Mouse (Mus musculus) lung, embryonic 16.5 days (tissue): ENCODE measurements at regions not wholly inside any gene's neighbourhood (a gene's known extent, or its start where the extent isn't known, plus 50 kb on each side); places are given as distances from the start of the nearest gene placed in this dataset.

Source experiments
- ATAC-seq: fragments of 200-750 bp; cut with Nextera tagmentation; 2 replicates; pipeline ENCODE4 v1.8.0; 2017; ENCODE audit warnings: low read depth, mild to moderate bottlenecking, moderate library complexity
- H3K27ac ChIP-seq: fragments of 300-500 bp; sonication (generic); 2 replicates; pipeline ENCODE4 v1.5.1; 2014; ENCODE audit warnings: mild to moderate bottlenecking, control low read depth, low read length
- H3K27me3 ChIP-seq: fragments of 300-500 bp; sonication (generic); 2 replicates; pipeline ENCODE4 v1.6.1; 2014; ENCODE audit warnings: low read depth, low read length, mixed read lengths; ENCODE audit not compliant: control insufficient read depth, insufficient read depth
- H3K36me3 ChIP-seq: fragments of 300-500 bp; sonication (generic); 2 replicates; pipeline ENCODE4 v1.6.1; 2014; ENCODE audit warnings: low read length; ENCODE audit not compliant: control insufficient read depth, insufficient read depth
- H3K4me1 ChIP-seq: fragments of 300-500 bp; sonication (generic); replicated peaks from 2 replicates; pipeline ENCODE4 v1.6.1; 2014; ENCODE audit warnings: low read length, mixed read lengths; ENCODE audit not compliant: control insufficient read depth, insufficient read depth
- H3K4me2 ChIP-seq: fragments of 300-500 bp; sonication (generic); 2 replicates; pipeline ENCODE4 v1.6.1; 2014; ENCODE audit warnings: low read depth, low read length, control low read depth
- H3K4me3 ChIP-seq: fragments of 300-500 bp; sonication (generic); 2 replicates; pipeline ENCODE4 v1.5.1; 2014; ENCODE audit warnings: mild to moderate bottlenecking, low read length, control low read depth
- H3K9ac ChIP-seq: fragments of 300-500 bp; sonication (generic); 2 replicates; pipeline ENCODE4 v1.6.1; 2014; ENCODE audit warnings: low read length, control low read depth
- H3K9me3 ChIP-seq: fragments of 300-500 bp; sonication (generic); 2 replicates; pipeline ENCODE4 v1.6.1; 2016; ENCODE audit warnings: low read length; ENCODE audit not compliant: control insufficient read depth
- WGBS: fragments of 180-500 bp; shearing (Covaris S2); extraction: QIAGEN DNeasy Blood & Tissue Kit; methylation state at CpG from one replicate; pipeline ENCODE4 v1.1.7; 2014; 5-methylcytosine and 5-hydroxymethylcytosine counted together

GRCm38 (mm10) chr1:61263466-61263865 is 285.7 kb downstream of the Icos start:
- no peak for ATAC-seq
- Histone ChIP-seq H3K36me3 (no peaks in the 10 kb centered on the region), H3K4me3 (no peak overlapping the region), H3K4me2 (no peak overlapping the region), H3K4me1 (no peaks in the 10 kb centered on the region), H3K27ac (no peak overlapping the region), H3K27me3 (no peaks in the 10 kb centered on the region), H3K9ac (no peak overlapping the region), H3K9me3 (no peaks in the 10 kb centered on the region)
- WGBS, result 30% methylated on average over 10 of the region's 10 CpGs

- ATAC-seq, result no peak
- WGBS, result 28% methylated on average over 4 of the region's 4 CpGs
- no peak overlapping the region for H3K9ac ChIP-seq
- H3K36me3 ChIP-seq, result no peaks in the 10 kb centered on the region
- no peaks in the 10 kb centered on the region for H3K9me3 ChIP-seq
- H3K4me2 ChIP-seq, result no peak overlapping the region
- H3K27ac ChIP-seq, result no peak overlapping the region
- H3K27me3 ChIP-seq, result no peaks in the 10 kb centered on the region
- no peaks in the 10 kb centered on the region for H3K4me1 ChIP-seq
- H3K4me3 ChIP-seq, result no peak overlapping the region
Observed at GRCm38 (mm10) chr1:61265706-61266127, 288.0 kb downstream of the Icos start.

- Histone ChIP-seq H3K4me1 (no peaks in the 10 kb centered on the region), H3K36me3 (no peaks in the 10 kb centered on the region), H3K4me2 (no peak overlapping the region), H3K9me3 (no peaks in the 10 kb centered on the region), H3K9ac (no peak overlapping the region), H3K27me3 (no peaks in the 10 kb centered on the region), H3K4me3 (no peak overlapping the region), H3K27ac (no peak overlapping the region)
- ATAC-seq, result no peak
- WGBS, result 47% methylated on average over 4 of the region's 4 CpGs
Observed at GRCm38 (mm10) chr1:61273843-61274242, 296.1 kb downstream of the Icos start.

GRCm38 (mm10) chr1:61274244-61274643 is 296.5 kb downstream of the Icos start:
- Histone ChIP-seq H3K4me2 (no peak overlapping the region), H3K27me3 (no peaks in the 10 kb centered on the region), H3K9ac (no peak overlapping the region), H3K36me3 (no peaks in the 10 kb centered on the region), H3K9me3 (no peaks in the 10 kb centered on the region), H3K27ac (no peak overlapping the region), H3K4me3 (no peak overlapping the region), H3K4me1 (no peaks in the 10 kb centered on the region)
- WGBS, result 72% methylated on average over 1 of the region's 1 CpGs
- no peak for ATAC-seq

GRCm38 (mm10) chr1:61277170-61277710 is 299.5 kb downstream of the Icos start:
- WGBS, result 64% methylated on average over 4 of the region's 4 CpGs
- Histone ChIP-seq H3K9ac (no peak overlapping the region), H3K27me3 (no peaks in the 10 kb centered on the region), H3K4me1 (no peaks in the 10 kb centered on the region), H3K9me3 (no peaks in the 10 kb centered on the region), H3K27ac (no peak overlapping the region), H3K36me3 (no peaks in the 10 kb centered on the region), H3K4me2 (no peak overlapping the region), H3K4me3 (no peak overlapping the region)
- no peak for ATAC-seq

GRCm38 (mm10) chr1:61288185-61288584 is 310.5 kb downstream of the Icos start:
- Histone ChIP-seq H3K9ac (no peak overlapping the region), H3K4me2 (no peak overlapping the region), H3K27ac (no peak overlapping the region), H3K36me3 (no peaks in the 10 kb centered on the region), H3K9me3 (no peaks in the 10 kb centered on the region), H3K27me3 (no peaks in the 10 kb centered on the region), H3K4me3 (no peak overlapping the region), H3K4me1 (no peaks in the 10 kb centered on the region)
- 74% methylated on average over 3 of the region's 3 CpGs for WGBS
- ATAC-seq, result no peak

- H3K9ac ChIP-seq, result no peak overlapping the region
- H3K9me3 ChIP-seq, result no peaks in the 10 kb centered on the region
- H3K27me3 ChIP-seq, result no peaks in the 10 kb centered on the region
- H3K4me1 ChIP-seq, result no peaks in the 10 kb centered on the region
- no peak overlapping the region for H3K27ac ChIP-seq
- no peaks in the 10 kb centered on the region for H3K36me3 ChIP-seq
- H3K4me2 ChIP-seq, result no peak overlapping the region
- no peak for ATAC-seq
- no peak overlapping the region for H3K4me3 ChIP-seq
- 88% methylated on average over 6 of the region's 6 CpGs for WGBS
Observed at GRCm38 (mm10) chr1:61288946-61289345, 311.2 kb downstream of the Icos start.

GRCm38 (mm10) chr1:61289552-61289951 is 311.8 kb downstream of the Icos start:
- no peak for ATAC-seq
- no peaks in the 10 kb centered on the region for H3K27me3 ChIP-seq
- H3K36me3 ChIP-seq, result no peaks in the 10 kb centered on the region
- no peak overlapping the region for H3K9ac ChIP-seq
- H3K4me3 ChIP-seq, result no peak overlapping the region
- H3K4me1 ChIP-seq, result no peaks in the 10 kb centered on the region
- no peak overlapping the region for H3K27ac ChIP-seq
- no peak overlapping the region for H3K4me2 ChIP-seq
- H3K9me3 ChIP-seq, result no peaks in the 10 kb centered on the region
- WGBS, result 57% methylated on average over 4 of the region's 4 CpGs

GRCm38 (mm10) chr1:61293106-61293505 is 315.4 kb downstream of the Icos start:
- Histone ChIP-seq H3K4me2 (no peak overlapping the region), H3K27ac (no peak overlapping the region), H3K36me3 (no peaks in the 10 kb centered on the region), H3K27me3 (no peaks in the 10 kb centered on the region), H3K4me1 (no peaks in the 10 kb centered on the region), H3K9ac (no peak overlapping the region), H3K9me3 (no peaks in the 10 kb centered on the region), H3K4me3 (no peak overlapping the region)
- no peak for ATAC-seq
- 49% methylated on average over 5 of the region's 5 CpGs for WGBS

- Histone ChIP-seq H3K9ac (no peak overlapping the region), H3K36me3 (no peaks in the 10 kb centered on the region), H3K4me2 (no peak overlapping the region), H3K9me3 (no peaks in the 10 kb centered on the region), H3K4me1 (no peaks in the 10 kb centered on the region), H3K4me3 (no peak overlapping the region), H3K27ac (no peak overlapping the region), H3K27me3 (no peaks in the 10 kb centered on the region)
- 72% methylated on average over 3 of the region's 3 CpGs for WGBS
- no peak for ATAC-seq
Observed at GRCm38 (mm10) chr1:61295219-61295618, 317.5 kb downstream of the Icos start.
